Mouse (Mus musculus): Measurements from ENCODE around the gene Noa1.

The Noa1 gene

DNA sequence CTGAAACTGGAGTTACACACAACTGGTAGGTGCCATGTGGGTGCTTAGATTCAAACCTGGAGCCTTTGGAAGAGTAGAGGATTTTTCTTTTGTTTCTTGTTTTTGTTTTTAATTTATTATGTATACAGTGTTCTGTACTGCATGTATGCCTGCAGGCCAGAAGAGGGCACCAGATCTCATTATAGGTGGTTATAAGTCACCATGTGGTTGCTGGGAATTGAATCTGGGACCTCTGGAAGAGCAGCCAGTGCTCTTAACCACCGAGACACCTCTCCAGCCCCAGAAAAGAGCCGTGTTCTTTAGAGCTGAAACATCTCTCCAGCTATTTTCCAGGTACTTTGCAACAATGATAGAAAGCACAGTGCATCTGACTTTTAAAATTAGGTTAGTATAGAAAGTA, 19.3 kb downstream of the Noa1 start:
- no peak for DNase-seq (ENCODE audit: low read depth, low spot score)

DNA sequence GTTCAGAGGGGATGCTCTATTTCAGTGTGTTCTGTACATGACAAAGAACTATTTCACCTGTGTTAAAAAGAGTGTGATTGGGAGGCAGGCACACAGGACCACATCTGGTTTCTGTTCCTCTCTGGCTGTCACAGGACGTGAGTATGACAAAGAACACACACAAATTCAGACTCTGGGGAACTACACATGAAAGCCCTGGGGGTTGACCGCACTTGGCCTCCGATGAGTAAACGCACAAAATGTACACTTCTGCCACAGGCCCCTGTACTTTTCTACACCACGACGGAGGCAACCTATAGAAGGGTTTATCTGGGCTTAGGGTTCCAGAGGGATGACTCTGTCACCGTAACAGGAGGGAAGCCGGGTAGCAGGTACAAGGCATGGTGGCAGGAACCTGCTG, 20.2 kb downstream of the Noa1 start:
- DNase-seq (ENCODE audit: low read depth, low spot score) = no peak

DNA sequence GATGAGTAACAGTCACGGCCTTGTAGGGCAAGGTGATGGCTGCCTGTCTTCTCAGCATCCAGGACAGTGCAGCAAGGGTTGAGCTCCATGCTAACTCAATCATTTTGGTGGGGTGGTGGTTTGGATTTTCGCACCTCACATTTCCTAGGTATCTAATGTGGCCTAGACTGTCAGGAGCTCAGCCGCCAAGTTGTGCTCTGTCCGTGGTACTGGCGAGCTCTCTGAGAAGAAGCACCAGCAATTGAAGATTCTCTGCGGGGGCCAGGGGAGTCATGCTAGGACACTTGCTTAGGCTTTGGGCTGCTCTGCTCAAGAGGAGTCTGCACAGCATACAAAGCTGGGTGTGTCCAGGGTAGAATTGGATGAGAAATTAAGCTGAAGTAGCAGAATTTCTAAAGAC, 22.0 kb downstream of the Noa1 start:
- no peak for DNase-seq (ENCODE audit: low read depth, low spot score)

DNA sequence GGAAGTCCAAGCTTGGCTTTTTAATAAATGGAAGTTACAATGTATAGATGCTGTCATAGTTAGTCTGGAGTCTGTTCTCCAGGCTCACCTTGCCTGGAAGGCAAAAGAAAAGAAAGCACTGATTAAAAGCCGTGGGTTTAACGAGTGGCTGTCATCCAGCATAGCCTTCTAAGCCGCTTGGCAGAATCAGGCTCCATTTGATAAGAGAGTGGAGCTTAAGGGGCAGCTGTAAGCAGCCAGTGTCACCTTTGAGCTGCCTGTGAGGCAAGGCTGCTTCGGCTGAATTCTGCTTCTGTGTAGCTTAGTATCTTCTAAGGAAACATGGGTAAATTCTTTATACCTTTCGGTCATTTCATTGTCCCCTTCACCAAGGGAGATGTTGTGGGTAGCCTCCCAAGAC, 23.0 kb downstream of the Noa1 start:
- DNase-seq (ENCODE audit: low read depth, low spot score) = no peak

DNA sequence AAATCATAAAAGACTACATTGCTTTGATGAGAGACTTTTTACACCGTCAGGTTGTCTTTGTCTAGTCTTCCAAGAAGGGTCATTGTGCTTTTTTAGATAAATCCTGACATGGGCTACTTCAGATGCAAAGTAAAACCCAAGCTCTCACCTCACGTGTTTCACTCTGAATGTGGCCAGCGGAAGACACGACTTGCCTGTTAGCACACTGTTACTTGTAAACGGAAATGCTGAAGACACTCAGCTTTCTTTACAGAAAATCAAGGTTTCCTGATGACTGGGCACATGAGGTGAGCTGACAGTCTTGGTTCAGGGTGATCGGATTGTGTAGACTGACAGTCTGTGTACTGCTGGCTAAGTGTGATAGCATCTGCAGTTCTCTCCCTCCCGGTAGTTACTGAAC, 24.2 kb downstream of the Noa1 start:
- DNase-seq (ENCODE audit: low read depth, low spot score) = peak; percentile 34

DNA sequence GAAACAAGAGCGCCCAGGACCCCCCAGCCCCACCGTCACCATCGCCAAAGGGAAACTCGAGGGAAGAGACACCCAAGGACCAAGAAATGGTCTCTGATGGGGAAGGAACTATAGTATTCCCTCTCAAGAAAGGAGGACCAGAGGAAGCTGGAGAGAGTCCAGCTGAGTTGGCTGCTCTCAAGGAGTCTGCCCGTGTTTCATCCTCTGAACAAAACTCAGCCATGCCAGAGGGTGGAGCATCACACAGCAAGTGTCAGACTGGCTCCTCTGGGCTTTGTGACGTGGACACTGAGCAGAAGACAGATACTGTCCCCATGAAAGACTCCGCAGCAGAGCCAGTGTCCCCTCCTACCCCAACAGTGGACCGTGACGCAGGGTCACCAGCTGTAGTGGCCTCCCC, 27.6 kb downstream of the Noa1 start:
- DNase-seq (ENCODE audit: low read depth, low spot score) = no peak

DNA sequence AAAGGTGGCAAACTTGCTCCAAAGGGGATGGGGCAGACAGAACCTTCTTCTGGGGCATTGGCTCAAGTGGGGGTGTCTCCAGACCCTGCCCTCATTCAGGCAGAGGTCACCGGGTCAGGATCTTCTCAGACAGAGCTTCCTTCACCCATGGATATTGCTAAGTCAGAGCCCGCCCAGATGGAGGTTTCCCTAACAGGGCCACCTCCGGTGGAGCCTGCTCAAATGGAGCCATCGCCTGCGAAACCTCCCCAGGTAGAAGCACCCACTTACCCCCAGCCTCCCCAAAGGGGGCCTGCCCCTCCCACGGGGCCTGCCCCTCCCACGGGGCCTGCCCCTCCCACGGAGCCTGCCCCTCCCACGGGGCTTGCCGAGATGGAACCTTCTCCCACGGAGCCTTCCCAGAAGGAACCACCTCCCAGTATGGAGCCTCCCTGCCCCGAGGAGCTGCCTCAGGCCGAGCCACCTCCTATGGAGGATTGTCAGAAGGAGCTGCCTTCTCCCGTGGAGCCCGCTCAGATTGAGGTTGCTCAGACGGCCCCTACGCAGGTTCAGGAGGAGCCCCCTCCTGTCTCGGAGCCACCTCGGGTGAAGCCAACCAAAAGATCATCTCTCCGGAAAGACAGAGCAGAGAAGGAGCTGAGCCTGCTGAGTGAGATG, 28.2 kb downstream of the Noa1 start:
- DNase-seq (ENCODE audit: low read depth, low spot score) = no peak

DNA sequence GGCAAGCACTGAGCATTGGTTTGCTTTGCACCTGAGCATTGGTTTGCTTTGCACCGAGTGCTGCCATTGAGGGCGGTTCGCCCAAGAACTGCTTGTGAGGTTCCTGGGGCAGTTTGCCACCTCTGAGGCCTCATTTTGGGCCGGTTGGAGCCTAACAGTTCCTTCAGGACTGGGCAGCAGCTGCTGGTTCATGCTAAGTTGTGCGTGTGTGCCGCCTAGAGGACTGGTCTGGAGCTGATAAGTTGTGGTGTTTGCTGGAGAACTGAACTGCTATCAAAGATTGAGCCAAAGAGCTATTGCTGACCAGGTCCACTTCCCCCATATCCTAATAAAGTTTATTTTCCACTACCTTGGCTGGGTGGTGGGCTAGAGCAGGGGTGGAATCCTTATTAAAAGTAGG, 32.7 kb downstream of the Noa1 start:
- no peak for DNase-seq (ENCODE audit: low read depth, low spot score)

DNA sequence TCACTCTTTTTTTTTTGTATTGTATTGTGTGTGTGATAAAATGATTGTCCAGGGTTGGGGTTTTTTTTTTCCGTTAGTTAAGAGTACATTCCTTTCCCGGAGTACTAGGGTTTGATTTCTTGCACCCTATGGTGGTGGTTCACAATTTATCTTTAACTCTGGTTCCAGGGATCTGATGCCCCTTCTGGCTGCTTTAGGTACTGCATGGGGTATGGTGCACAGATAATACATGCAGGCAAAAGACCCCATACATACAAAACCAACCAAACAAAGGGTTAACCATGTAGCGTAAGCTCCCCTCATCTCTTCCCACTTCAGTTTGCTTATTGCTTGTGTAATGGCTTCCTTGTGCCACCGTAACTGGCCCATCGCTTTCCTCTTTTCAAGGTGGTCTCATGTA, 33.9 kb downstream of the Noa1 start:
- DNase-seq (ENCODE audit: low read depth, low spot score) = peak; percentile 50

DNA sequence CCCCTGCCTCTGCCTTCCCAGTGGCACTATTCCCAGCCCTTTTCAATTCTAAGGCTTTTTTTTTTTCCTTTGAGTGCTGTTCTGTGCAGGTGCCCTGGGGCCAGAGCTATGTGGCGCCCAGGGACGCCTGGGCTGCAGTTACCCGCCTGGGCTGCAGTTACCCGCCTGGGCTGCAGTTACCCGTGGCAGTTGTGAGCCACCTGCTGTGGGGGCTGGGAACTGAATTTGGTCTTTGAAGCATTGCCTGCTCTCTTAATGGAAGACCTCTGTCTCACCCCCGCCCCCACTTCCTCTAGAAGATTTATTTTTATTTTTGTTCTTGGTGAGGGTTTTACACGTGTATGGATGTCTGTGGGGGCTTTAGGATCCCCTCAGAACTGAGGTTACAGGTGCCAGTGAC, 36.7 kb downstream of the Noa1 start:
- DNase-seq (ENCODE audit: low read depth, low spot score) = peak; percentile 72

DNA sequence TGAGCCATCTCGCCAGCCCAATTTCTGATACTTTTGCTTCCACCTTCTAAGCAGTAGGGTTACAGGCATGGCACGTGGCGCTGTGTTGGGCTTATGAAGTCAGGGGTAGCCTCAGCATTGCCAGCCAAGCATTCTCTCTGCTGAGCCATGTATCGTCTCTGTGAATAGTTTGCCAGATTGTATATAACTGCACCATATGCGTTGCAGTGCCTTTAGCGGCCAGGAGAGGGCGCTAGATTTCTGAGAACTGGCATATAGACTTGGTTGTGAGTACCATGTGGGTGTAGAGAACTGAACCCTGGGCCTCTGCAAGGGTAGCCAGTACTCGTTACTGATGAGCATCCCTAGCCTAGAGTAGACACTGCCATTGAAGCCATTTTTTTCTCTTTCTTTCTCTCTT, 40.5 kb downstream of the Noa1 start:
- DNase-seq (ENCODE audit: low read depth, low spot score) = peak; percentile 49

DNA sequence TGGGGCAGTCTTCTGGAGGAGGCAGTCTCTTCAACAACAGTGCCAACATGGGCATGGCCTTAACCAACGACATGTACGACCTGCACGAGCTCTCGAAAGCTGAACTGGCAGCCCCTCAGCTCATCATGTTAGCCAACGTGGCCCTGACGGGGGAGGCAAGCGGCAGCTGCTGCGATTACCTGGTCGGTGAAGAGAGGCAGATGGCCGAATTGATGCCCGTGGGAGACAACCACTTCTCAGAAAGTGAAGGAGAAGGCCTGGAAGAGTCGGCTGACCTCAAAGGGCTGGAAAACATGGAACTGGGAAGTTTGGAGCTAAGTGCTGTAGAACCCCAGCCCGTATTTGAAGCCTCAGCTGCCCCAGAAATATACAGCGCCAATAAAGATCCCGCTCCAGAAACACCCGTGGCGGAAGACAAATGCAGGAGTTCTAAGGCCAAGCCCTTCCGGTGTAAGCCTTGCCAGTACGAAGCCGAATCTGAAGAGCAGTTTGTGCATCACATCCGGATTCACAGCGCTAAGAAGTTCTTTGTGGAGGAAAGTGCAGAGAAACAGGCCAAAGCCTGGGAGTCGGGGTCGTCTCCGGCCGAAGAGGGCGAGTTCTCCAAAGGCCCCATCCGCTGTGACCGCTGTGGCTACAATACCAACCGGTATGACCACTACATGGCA, 41.8 kb downstream of the Noa1 start:
- no peak for DNase-seq (ENCODE audit: low read depth, low spot score)

DNA sequence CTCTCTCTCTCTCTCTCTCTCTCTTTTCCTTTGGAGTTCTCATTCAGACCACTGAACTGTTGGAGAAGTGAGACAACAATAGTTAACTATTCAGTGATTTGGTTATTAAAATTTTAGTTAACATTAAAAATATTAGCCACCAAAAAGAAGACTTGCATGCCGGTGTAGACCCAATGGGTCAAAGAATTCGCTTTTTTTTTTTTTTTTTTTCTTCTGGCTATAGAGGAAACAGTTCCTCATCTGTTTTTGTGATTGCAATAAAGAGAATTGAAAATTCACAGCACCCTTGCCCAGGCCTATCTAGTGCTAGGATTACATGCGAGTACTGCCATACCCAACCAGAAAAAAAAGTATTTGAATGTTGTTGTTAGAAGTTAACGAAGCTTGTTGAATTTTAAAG, 42.4 kb downstream of the Noa1 start:
- no peak for DNase-seq (ENCODE audit: low read depth, low spot score)

DNA sequence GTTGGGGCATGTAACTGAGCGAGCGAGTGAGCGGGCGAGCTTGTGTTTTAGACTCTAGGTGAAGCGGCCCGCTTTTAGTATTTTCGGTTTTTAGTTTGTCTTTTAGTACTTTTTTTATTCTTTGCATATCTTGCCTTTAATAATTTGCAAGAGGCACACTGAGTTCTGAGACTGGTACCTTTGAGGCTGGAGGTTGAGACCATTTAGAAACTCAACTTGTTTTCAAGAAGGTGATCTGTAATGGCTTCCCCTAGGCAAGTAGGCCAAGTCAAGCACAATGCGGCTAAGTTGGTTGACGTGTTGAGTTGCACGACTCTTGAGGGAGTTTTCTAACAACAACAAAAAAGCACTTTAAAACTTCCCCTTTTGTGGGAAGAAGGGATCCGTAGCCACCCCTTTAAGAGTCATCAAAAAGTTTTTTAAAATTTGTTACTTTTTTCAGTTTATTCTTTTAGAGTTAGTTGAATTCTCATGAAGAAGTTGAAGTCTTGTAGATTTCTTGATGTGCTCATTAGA, 42.9 kb downstream of the Noa1 start:
- DNase-seq (ENCODE audit: low read depth, low spot score) = peak; percentile 52

DNA sequence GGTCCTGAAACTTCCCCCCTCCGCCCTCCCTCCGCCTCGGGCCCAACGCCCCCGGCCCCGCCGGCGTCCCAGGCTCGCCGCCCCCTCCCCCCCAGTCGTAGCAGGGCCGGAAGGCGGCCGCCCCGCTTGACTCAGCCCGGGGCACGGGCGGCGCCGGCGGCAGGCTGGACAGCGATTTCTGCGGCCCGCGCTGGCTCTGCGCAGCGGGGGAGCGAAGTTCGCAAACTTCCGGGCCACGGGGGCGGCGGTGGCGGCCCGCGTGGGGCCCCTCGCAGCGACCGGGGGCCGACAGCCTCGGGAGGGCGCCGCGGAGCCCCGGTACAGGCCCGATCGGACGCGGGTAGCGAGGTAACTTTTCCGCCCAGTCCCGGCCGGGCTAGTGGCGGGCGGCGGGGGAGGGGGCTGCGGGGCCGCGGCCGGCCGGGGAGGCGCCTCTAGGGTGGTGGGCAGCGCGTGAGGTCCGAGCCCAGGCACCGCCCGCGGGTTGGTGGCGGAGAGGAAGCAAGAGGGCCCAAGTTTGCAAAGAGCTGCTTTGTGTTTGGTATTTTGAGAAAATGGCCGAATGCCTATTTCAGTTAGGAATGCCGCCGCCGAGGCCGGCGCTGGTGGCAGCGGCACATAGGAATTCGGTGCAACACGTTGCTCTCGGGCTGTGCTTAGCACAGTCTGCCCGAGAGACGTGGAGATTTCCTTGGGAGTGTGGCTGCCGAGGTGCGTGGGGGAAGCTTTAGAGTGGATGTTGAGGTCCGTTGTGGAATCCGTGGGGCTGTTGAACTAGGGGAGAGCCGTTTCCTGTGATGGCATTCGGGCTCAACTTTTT, 43.6 kb downstream of the Noa1 start:
- DNase-seq (ENCODE audit: low read depth, low spot score) = peak; percentile 72

DNA sequence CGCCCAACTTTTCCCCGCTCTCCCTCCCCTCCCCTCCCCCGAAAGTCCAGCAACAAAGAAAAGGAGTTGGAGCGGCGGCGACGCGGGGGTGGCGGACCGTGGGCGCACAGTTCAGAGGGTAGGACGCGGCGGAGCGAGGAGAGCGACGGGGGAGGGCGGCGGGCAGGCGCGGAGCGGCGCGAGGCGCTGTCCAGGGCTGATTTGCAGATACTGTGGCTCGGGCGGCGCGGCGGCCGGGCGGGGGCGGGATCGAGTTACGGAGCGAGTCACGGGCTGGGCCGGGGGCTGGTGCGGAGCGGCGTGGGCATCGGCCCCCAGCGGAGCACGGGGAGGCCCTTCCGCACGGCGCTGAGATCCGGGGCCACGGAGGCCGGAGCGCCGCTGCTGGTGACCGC, 44.2 kb downstream of the Noa1 start:
- DNase-seq (ENCODE audit: low read depth, low spot score) = peak; percentile 76

DNA sequence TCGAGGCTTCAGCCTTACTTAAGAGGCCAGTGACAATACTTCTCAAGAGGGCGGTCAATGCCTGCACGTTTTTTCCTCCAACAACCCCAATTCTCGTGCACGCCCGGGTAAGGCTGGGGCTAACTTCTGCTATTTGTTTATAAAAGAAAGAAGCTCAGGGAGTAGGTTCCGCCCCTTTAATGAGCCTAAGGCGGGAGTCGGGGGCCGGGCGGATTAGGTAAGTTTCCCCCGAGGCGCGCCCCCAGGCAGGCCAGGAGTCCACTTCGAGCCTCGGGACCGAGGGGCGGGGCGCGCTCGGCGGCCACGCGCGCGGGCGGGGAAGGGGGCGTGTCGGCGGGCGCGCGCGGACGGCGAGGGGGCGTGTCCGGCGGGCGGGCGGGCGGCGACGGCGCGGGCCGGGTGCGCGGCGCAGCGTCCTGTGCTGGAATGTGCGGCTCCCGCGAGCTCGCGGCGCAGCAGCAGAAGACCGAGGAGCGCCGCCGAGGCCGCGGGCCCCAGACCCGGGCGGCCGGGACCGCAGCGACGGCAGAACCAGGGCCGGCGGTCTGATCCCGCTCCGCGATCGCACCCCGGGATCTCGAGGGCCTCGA, 44.7 kb downstream of the Noa1 start, which contains the start of gene Rest:
Gene Rest (plus strand): TSS at position 411 of the 590 bp plus-strand sequence.
- DNase-seq (ENCODE audit: low read depth, low spot score) = peak; percentile 80

DNA sequence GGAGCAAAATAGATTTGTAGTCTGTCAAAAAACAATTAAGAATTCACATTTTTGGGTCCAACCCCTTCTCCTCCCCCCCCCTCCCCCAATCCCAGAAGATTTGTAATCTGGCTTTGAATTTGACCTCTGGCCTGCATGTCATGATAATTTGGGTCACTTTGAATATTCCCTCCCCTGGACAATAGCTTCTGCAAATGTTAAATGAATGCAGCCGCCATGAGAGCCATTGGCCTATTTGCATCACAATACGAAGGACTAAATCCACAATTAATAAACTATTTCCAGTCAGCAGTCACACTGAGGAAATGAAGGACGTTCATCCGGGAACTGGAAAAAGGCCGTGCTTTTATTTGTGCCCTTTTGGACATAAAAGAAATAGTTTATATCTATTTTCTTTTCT, 47.8 kb downstream of the Noa1 start:
- no peak for DNase-seq (ENCODE audit: low read depth, low spot score)

DNA sequence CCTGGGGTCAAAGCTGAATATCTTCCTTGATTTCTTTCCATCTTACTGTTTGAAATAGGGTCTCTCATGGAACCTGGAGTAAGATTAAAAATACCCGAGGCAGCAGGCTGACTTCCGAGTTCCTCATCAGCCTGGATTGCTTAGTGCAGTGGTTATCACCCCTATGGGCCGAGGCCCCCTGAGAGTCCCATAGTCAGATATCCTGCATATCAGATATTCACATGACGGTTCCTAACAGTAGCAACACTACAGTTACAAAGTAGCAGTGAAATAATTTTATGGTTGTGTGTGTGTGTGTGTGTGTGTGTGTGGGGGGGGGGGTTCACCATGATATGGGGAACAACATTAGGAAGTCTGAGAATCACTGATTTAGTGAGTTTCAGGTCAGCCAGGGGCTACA, 48.7 kb downstream of the Noa1 start:
- DNase-seq (ENCODE audit: low read depth, low spot score) = no peak

DNA sequence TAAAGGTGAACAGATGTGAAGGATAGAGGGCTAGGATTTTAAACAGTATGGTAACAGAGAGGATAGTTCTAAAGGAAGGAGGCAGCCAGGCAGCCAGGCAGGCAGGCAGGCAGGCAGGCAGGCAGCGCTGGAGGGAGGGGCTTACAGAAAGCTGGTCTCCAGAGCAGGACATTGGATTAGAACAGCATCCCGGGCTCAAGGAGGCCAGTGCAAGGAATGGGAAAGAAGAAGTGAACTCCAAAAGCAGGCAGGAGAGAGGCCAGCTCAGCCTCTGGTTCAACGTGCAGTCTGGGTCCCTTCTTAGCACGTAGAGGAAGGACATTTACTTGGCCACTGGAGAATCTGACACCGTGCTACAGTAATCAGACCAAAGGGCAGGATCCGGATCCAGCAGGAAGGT, 49.7 kb downstream of the Noa1 start:
- DNase-seq (ENCODE audit: low read depth, low spot score) = no peak

DNA sequence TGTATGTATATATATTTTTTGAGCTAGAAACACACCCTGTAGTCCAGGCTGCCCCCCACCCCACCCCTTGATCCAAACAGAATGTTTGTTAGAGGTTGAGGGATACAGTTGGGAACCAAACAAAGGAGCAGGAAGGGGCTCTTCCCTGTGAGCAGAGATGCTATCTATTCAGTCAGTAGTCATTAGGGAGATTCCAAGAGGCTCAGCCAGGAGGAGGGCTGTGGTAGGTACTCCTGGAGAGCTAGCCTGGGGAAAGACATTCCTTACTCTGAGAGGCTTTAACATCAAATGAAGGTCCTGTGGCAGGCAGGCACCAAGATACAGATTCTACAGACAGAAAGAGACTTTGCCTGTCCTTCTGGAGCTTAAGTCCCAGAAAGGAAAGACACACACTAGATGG, 50.6 kb downstream of the Noa1 start:
- DNase-seq (ENCODE audit: low read depth, low spot score) = no peak

DNA sequence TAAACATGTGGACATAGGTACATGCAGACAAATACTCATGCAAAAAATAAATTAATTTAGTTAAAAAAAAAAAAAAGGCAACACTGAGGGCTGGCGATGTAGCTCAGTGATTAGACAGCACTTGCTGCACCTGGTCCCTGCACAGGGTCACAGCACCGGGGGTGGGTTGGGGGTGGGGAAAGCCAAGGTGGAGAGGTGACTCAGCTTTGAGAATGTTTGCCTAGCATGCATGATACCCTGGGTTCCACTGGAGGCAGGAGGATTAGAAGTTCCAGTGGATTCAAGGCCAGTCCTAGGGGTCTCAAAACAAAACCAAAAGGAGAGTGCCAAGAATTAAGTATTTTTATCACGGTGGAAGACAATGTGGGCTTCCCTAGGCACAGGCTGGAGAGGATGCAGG, 52.3 kb downstream of the Noa1 start:
- DNase-seq (ENCODE audit: low read depth, low spot score) = no peak
